Mouse (Mus musculus) adrenal gland, postnatal 14 days (tissue): Measurements from ENCODE around the gene Ddx60. TPM values are rescaled to one million over a fixed set of nuclear protein-coding genes. Genes with fewer than 3 reads are reported as not detected.
"Not testable (repeated sequence)": the region's sequence is repeated elsewhere in the genome, so short reads cannot be mapped to it uniquely, and the experiment has no call there.

Experiments
- DNase-seq: peaks from one replicate; pipeline ENCODE4 v3.0.0; 2021; ENCODE audit warnings: mixed read lengths
- long read RNA-seq, 2 experiments: library from polyadenylated mRNA; stranded (forward); transcript quantifications; one replicate each; pipeline ENCODE4 v2.0.0; 2021
- total RNA-seq: library from RNA; stranded (reverse); gene quantifications from 2 replicates; pipeline ENCODE4 v1.2.3, GENCODE M21; 2021

Ddx60 gene
- 2.7 and 3.8 TPM in 2 replicates for total RNA-seq
- long read RNA-seq, experiment 1: 0 reads
- long read RNA-seq, experiment 2: 0 reads

DNA sequence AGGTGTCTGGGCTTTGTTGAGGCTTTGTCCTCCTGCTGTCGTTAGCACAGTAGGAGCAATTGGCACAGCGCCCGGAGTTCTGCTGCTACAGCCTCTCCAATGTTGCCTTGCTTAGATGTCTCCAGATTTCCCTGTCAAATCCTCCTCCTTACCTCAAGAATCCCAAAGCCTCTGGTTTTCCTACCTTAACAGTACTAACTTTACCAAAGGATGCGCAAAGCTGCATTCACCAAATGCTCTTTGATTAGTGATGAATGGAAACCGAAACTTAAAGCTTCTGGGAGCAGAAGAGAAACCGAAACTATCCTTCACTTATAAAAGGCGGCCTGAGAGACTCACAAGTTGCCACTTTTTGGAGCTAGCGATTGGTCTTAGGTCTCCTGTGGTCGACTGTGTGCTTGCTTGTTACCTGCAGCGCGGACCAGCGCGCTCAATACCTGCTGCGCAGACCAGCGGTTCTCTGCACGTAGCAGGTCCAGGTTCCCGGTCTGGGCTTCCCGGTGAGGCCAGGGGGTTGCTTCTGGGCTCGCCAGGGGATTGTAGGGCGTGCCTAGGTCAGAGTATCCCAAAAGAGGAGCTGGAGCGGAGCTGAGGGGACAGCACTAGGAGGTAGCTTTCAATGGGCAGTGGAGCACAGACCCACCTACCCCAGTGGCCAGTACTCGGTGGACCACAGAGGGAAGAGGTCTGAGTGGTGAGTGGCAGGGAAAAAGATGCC lies at the start of gene Ddx60:
Gene Ddx60, plus strand, starts transcription at position 311 of the 718 bp plus-strand sequence.
- DNase-seq: peak; percentile 86

DNA sequence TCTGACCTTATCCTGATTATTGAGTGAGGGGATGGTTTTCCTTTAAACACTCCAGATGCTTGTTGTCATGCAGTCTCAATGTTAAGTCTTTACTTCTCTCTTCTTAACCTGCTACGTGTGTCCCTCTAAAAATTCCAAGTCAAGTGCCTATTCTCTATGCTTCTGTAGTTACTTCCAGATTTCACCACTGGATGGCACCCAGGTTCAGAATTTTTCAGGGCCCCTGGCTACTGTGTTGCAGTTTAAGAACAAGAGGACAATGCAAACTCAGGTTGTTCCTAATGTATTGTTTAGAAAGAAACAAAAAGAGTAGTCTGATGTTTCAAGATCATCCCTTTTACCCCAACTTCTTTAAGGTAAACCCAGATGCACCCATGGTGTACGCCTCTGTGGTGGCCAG lies 33.8 kb upstream of the Ddx60 start:
- DNase-seq: peak; percentile 69

DNA sequence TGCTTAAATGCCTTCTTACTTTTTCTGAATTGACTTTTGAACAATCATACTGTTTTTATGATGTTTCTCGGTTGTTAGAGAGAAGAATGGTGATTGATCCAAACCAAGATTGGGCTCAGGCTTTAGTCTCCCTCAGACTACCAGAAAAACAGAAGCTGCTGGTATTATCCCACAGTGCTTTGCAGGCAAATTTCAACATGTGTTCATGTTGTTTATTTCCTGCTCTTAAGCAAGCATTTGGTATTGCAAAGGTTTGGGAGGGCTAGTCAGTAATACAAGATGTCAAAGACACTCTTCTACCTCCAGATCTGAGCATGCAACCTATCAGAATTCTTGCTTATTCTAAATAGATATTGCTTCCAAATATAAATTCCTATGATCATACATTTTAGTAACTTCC lies 31.1 kb upstream of the Ddx60 start:
- DNase-seq: no peak

- DNase-seq: no peak
Measured at GRCm38 (mm10) chr8:61897402-61897801, 30.5 kb upstream of the Ddx60 start.

DNA sequence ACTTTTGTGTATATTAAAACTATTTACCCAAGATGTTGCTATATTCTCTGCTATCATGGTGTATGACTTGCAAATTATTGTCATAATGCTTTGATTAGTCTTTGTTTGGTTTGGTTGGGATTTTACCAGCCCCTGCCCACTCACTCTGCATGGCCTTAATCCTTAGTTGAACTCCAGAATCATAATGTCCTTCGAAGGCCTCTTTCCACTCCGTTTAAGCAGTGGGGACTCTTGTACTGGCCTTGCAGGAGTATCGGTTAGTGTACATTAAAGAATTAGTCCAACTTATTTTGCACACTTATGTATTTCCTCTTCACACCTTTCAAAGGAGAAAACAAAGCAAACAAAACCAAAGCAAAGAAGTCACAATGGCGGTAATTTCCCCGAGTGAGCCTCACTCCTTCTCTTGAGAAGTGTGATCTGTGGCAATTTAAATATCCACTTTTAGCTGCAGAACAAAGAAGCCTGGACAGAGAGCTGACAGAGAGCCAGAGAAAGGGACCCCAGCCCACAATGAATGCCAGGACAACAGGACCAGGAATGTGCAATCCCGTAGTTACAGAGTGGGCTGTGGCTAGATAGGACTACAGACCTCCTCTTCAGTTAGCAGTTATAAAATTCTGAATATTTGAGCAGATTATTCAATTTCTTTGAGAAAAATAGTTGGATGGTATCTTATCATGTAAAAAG lies 26.7 kb upstream of the Ddx60 start:
- DNase-seq: no peak

GRCm38 (mm10) chr8:61902521-61902920 lies 25.4 kb upstream of the Ddx60 start, which contains the start of gene Palld:
Gene Palld, minus strand, starts transcription at chr8:61902690.
- DNase-seq: no peak

- DNase-seq: peak; percentile 60
Measured at GRCm38 (mm10) chr8:61908303-61909215, 19.3 kb upstream of the Ddx60 start.

DNA sequence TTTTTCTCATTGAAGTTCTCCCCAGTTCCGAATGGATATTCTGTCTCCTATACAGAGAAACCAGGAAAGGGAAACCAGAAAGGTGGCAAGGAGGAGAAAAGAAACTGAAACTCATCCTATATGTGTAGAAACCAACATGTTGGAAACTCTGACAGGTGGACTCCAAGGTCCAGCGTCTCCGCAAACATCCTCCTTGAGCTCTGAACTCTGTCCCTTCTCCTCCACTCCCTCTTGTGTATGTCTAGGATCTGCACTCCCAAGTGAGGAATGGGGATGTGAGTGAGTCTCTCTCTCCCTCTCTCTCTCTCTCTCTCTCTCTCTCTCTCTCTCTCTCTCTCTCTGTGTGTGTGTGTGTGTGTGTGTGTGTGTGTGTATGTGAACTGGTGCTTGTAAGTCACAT lies 18.6 kb upstream of the Ddx60 start:
- no peak for DNase-seq

DNA sequence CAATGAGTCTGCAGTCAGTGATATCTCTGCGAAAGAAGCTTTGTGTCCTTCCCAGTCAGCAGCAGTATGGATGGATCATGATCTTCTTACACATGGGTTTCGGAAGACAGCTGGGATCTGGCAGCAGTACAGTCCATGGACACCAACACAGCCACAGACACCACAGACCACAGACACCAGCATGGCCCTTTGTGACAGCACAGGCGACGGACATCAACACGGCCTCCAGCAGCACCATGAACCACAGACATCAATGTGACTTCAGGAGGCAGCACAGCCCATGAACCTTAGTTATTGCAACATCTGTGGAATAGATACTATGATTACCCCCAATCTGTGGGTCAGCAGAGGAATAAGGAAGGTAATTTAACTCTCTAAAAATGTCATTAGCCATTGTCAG lies 15.1 kb upstream of the Ddx60 start:
- no peak for DNase-seq

- DNase-seq: no peak
Measured at GRCm38 (mm10) chr8:61913957-61914356, 13.9 kb upstream of the Ddx60 start.

DNA sequence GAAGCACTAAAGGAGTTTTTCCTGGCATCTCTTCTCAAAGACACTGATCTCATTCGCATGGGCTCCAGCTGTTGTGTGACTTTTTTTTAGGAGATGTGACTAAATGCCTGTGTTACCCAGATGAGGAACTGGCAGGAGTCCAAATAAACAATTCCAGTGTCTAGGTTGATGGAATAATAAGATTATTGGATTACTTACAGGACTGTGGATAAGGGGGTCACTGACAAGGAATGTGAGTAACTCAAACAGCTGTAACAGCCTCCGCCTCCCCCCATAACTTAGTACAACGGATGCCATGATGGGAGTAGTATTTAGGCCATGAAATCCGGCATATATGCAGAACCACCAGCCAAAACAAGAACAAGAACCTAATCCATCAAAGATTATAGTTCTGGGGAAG lies 10.6 kb upstream of the Ddx60 start:
- no peak for DNase-seq

- no peak for DNase-seq
Measured at GRCm38 (mm10) chr8:61919145-61919788, 8.6 kb upstream of the Ddx60 start.

DNA sequence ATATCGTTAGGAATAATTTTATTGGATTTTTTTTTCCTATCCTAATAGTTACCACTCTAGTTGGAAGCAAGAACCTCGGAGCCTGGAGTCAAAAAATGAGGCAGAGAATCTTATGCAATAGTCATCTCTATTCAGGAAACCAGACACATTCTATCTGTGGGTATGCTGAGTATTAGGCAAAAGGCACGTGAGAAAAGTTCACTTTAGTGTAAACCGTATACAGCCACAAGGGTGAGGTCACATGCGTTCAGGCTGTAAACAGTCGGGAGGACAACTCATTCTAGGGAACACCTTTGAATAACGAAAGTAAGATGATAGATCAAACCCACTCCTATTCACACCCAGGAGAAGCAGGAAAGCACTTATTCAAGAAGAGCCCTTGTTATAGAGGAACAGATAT lies 7.5 kb upstream of the Ddx60 start:
- no peak for DNase-seq

DNA sequence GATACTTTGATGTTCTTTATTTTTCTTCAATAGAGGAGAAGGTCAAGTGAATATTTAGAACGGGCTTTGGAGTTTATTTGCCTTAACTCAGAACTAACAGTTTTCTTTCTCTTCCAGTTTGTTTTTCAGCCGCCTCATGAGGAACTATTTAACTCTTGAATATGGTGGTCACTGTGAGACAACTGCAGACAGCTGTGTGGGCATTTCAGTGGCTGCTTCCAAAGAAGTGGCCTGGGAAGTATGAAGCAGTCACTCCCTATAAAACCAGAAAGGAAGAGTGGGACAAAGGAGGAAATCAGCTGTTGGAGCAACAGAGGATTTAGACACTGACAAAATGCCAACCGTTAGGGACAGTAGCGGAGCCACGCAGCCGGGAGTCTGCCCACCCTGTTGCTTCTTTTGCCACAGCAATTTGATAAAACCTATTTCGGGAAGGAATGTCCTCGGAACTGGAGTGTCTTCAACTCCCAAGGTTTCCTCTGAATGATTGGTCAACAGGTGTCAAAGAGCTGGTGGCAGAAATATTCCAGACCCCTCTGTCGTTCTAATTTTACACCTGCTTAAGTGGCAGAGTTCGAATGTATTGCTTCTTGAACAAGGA lies 6.3 kb upstream of the Ddx60 start:
- DNase-seq: no peak

GRCm38 (mm10) chr8:61924518-61924917 lies 3.4 kb upstream of the Ddx60 start:
- no peak for DNase-seq

DNA sequence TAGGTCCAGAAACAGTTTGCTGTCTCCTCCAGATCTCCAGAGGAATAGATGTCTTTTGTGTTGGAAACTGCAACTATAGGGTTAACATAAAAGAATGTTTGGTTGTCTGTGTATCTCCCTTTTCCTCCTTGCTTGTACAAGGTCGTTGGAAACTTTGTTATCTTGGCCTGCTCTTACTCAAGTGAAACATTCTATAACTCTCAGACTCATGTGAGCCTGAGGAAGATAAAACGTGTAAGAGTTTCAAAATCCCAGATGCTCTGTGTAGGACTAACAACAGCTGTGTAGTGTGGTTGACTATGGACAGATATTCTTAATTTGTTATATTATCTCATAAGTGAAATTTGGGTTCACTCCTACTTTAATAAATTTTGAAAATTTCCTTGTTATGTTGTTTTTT lies 5.4 kb downstream of the Ddx60 start:
- no peak for DNase-seq

DNA sequence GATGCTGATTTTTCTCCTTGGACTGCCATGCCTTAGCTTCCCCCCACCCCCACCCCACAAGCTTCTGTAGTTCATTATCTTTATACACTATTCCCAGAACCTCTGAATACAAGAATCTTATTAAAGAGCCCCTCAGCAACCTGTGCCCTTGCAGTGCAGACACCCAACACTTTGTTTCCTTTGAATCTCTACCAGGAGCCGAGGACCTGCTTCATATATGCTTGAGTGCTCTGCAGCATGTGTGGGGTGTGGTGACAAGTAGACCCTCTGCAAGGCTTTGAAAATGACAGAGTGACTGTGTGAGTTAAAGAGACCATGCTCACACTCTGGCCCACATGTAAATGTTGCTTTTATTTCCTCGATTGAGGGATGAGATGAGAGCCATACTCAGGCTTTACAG lies 9.7 kb downstream of the Ddx60 start:
- no peak for DNase-seq

DNA sequence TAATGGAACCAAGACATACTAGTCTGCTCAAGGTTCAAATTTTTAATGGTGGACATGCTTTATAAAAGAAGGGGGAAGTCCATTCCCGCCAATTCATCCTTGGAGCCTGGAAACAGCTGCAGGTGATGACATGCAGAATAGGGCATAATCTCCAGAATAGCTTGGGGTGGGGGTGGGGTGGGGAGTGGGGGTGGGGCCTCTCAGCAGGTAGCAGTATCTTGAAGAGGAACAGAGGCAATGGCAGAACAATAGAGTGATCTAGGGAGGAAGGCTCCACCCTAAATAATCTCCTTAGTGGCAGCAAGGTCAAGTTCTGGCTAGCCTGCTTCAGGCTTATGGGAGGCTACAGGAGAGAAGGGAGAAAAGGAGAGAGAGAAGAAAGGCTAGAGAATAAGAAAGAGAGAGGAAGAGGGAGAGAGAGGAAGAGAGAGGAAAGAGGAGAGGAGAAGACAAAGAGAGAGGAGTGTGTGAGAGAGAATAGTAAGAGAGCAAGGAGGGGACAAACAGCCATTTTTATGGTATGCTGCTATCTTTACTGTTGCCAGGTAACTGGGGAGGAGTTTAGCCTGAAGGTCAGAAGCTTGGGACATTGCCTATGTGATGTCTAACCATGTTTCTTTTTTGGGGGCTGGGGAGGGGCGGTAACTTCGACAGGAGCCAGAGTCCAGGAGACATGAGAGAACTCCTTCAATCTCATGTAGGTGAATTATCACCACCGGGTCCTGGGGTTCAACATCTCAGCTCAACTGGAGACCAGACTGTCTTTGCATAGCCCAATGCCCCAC lies 36.9 kb downstream of the Ddx60 start:
- DNase-seq: not testable (repeated sequence)

DNA sequence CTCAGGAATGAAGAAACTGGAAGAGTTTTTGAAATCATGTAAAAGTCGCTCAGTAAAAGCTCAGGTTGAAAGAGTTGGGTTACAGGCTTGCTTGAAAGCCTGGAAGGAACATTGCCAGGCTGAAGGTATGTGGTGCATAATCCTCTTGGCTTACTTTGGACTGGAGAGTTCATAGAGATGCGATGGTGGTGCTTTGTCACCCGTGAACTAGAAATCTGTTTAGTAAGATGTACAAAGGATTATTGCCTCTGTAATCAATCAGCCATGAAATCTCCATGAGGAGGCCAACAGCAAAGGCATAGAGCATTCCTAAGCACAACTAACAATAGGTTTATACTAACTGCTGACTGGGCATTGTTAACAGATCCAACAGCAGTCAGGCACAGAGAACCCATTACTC lies 41.7 kb downstream of the Ddx60 start:
- no peak for DNase-seq

DNA sequence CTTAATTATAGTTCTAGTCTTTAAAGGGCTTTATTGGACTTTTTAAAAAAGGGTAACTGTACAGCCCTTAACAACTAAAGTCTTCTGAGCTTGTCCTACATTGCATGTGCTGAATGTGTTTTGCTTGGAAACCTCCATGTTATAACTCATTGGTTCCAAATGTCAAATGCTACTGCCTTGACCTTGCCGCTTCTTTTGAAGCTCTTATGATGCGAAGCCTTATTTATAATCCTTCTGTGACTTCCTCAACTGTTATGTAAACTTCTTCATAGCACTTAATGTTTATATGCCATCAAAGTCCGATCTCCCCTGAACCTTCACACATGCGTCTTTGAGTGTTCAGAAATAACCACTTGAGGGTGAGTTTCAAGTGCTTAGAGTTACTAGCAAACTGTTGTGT lies 57.1 kb downstream of the Ddx60 start:
- DNase-seq: peak; percentile 31
